Mouse (Mus musculus) MN1 (cell line): ENCODE data around the gene Gpr63.
"Not testable (repeated sequence)": the region's sequence is repeated elsewhere in the genome, so short reads cannot be mapped to it uniquely, and the experiment has no call there.

Experiments used
- DNase-seq: peaks from one replicate; pipeline ENCODE4 v3.0.0-alpha.2; 2016; ENCODE audit warnings: low spot score

Gene Gpr63

GRCm38 (mm10) chr4:24966299-24966991 lies at the start of gene Gpr63:
Gene Gpr63, plus strand, starts transcription at chr4:24966407.
- peak; percentile 58 for DNase-seq

DNA sequence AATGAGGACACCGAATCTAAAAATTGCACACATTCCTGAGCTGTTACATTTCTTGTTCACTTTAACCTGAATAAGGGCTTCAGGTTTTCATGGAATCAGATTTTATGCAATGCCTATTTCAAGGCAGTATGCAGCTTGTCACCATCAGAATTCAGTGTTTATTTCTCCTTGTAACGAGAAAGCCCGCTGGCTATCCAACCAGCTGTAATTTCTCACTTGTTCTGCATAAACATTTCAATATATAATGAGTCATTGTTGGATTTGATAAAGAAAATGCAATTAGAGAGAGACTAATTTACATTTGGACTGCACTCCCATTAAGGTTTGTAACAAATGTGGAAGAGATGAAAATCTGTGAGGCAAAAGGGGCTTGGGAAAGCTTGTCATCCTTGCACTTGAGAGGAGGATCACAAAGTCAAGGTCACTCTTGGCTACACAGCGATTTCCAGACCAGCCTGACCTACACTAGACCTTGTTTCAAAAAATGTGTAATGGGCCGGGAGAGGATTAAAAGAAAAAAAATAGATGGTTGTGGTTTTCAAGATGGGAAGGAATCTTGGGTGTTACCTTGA lies 46.1 kb upstream of the Gpr63 start:
- DNase-seq: no peak

- DNase-seq: no peak
Observed at GRCm38 (mm10) chr4:24924726-24925125, 41.5 kb upstream of the Gpr63 start.

GRCm38 (mm10) chr4:24928260-24928780 lies 37.9 kb upstream of the Gpr63 start:
- no peak for DNase-seq

DNA sequence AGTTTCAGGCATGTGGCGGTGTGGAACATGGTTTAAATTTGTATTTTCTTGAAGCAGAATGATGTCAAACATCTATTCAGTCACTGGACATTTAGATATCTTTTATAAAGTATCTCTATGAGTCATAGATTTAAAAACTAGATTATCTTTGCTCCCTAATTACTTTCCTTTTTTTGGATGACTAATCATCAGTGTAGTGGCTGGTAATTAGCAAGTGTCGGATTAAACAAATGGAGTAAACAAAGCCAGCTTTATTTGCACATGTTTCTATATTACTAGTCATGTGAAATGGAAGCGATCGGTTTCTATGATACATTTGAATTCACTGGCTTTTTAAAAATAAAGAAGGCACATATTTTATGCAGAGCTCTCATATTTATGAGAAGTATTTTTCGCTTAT lies 37.3 kb upstream of the Gpr63 start:
- DNase-seq: no peak

DNA sequence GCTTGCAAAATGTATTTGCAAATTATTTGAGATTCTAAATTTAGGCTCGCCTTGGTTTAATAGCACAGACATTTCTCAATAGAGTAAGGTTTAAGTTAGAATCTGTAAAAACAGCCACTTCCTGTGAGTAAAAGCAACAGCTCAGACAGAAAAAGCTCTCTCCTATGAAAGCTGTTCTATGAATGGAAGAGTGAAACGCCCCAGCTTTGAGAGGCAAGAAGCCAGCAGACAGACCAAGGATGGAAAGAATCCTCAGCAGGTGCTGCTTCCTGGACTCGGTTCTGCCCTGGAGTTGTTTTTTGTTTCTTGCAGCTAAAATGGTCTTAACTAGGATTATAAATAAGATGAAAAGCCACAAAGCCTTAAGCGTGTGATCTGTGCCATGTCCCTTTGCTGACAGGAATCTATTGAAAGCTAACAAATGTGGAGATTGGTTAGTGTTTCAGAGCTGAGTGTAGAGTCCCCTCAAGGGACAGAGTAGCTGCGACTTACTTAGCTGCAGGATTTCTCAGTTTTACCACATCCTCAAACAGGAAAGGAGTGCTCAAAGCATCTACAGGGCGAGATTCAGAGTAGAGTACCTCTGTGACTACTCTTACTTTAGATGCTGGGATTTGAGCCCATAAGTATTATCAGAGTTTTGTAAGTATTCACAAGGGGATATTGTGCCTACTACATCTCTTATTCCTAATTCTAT lies 23.3 kb upstream of the Gpr63 start:
- no peak for DNase-seq

DNA sequence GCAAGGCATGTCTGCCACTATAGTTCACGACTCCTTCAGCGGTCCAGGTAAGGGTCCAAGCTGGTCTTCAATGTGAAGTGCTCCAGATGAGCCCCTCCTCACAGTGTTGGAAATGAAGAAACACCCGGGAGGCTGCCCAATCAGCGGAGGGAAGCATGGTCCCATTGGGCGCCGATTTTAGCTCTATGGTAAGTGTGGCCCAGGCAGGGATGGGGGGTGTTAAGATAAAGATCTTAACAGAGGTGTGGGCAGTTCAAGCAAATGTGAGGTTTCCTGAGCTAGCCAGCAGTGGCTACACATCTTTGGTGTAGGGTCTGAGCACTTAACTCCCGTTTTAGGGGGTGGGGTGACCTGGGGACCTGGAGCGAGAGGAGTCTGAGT lies 299 bp upstream of the Gpr63 start:
- no peak for DNase-seq

- DNase-seq: no peak
Observed at GRCm38 (mm10) chr4:24967251-24967650, 1.0 kb downstream of the Gpr63 start.

- no peak for DNase-seq
Observed at GRCm38 (mm10) chr4:24978589-24978988, 12.4 kb downstream of the Gpr63 start.

GRCm38 (mm10) chr4:24985612-24986011 lies 19.4 kb downstream of the Gpr63 start:
- no peak for DNase-seq

DNA sequence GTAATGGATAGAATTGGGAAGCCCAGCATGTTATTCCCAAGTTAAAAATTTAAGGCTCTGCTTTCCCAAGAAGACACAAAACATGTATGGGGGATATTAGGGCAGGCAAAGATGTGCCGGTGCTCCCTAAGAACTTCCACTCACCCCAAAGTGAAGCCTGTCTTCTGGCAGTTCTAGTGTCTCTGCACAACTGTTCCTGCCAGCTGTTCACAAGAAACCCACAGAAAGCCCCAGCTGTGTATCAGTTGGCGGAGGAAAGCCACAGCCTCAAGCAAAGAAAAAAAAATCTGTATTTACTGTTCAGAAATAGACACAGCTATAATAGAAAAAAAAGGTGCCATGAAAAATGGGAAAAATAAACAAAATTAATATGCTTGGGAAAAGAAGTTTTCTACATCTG lies 25.3 kb downstream of the Gpr63 start:
- DNase-seq: no peak

DNA sequence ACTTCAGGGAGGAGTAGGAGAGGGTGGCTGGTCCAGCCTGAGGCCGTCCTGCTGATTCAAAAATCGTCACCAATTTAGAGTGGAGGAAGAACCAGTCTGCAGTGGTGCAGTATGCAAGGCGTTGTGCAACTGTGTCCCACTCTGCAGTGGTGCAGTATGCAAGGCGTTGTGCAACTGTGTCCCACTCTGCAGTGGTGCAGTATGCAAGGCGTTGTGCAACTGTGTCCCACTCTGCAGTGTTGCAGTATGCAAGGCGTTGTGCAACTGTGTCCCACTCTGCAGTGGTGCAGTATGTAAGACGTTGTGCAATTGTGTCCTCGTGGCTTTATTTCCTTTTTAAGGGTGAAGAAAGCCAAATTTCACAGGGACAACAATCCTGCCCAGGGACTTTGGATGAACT lies 43.1 kb downstream of the Gpr63 start:
- not testable (repeated sequence) for DNase-seq

DNA sequence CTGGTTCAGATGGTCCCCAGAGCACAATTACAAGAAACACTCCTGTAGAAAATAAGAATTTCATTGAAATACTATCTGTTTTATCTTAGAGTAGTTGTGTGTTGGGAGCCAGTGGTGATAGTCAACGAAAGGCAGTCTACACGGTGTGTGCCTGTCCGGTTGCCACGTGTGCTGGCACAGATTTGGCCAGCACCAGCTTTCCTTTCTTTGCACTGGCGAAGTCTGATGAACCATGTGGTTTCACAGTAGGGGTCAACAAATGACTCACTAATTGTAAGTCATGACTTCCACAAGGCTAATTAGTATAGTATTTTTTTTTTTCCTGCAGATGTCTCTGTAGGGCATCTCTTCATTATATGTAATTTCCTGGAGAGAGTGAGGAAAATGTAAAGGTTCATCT lies 45.6 kb downstream of the Gpr63 start:
- no peak for DNase-seq

DNA sequence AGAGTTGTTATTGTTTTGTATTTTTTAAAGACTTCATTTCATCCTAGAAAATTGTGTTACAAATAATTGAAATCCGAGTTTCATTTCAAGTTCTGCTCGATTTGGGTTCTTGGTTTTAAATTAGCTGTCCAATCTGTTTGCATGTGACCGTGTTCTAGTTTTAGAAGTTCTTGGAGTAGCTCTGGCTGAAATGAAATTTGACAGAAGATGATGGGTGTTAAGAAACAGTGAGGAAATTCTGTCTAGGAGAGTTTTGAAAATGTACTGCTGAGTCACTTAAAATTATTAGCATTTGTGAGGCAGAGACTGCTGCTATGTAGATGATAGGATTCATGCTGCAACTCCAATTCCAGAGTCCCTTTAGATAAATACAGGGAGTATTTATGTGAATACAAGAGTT lies 46.5 kb downstream of the Gpr63 start:
- no peak for DNase-seq

- DNase-seq: no peak
Observed at GRCm38 (mm10) chr4:25015017-25015655, 48.9 kb downstream of the Gpr63 start.

GRCm38 (mm10) chr4:25028252-25028651 lies 62.0 kb downstream of the Gpr63 start:
- DNase-seq: no peak

- no peak for DNase-seq
Observed at GRCm38 (mm10) chr4:25028752-25029151, 62.5 kb downstream of the Gpr63 start.

DNA sequence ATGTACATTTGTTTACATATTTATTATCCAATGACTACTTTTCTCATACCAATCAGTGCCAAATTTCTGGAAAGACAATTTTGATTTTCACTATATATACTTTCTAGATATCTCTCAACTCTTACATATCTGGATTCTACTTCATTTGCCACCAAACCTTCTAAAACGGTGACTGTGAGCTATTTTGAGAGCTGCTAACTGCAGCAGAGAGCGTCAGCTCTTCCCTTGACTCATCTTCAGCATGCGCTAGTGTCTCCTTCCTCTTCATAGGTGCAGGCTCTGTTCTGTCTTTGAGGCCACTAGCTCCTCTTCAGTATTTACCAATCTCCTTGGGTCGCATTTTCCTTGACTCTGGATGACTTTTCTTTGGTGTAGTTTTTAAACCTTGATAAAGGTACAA lies 63.7 kb downstream of the Gpr63 start:
- DNase-seq: no peak

GRCm38 (mm10) chr4:25035158-25035791 lies 69.1 kb downstream of the Gpr63 start:
- DNase-seq: no peak

GRCm38 (mm10) chr4:25035806-25036205 lies 69.6 kb downstream of the Gpr63 start:
- no peak for DNase-seq

DNA sequence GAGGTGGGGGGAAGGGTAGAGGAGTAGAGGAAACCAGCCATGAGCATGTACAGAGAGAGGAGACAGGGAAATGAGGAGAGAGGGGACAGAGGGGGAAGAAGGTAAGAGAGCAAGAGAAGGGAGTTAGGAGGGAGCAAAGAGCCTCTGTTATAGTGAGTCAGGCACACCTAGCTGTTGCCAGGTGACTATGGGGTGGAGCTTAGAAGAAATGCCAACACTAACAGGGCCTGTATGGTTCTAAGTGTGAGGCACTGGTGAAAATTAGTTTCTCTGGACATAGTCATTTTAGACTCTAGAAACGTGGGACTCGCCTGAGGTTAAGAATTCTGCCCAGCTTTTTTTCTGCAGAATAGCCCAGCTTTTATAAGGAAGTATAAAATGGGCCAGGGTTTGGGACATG lies 71.1 kb downstream of the Gpr63 start:
- no peak for DNase-seq

- not testable (repeated sequence) for DNase-seq
Observed at GRCm38 (mm10) chr4:25055541-25055940, 89.3 kb downstream of the Gpr63 start.
